Mouse (Mus musculus) macrophage (primary cell): Measurements from ENCODE around the gene Crybb1. TPM values are rescaled to one million over a fixed set of nuclear protein-coding genes. Genes with fewer than 3 reads are reported as not detected.

Experiments used
- H3K27ac ChIP-seq: fragments of 350-480 bp; formaldehyde crosslinking; 2 replicates; pipeline ENCODE4 v1.9.0; 2021
- H3K36me3 ChIP-seq: fragments of 350-480 bp; formaldehyde crosslinking; 2 replicates; pipeline ENCODE4 v1.9.0; 2021; ENCODE audit errors: inconsistent target
- H3K4me3 ChIP-seq: fragments of 350-480 bp; formaldehyde crosslinking; 2 replicates; pipeline ENCODE4 v1.9.0; 2021; ENCODE audit errors: inconsistent target
- H3K79me2 ChIP-seq: fragments of 350-480 bp; formaldehyde crosslinking; 2 replicates; pipeline ENCODE4 v1.9.0; 2021; ENCODE audit errors: inconsistent target
- WGBS: methylation state at CpG from one replicate; pipeline ENCODE4 v1.1.7; 2026; ENCODE audit warnings: inconsistent platforms; ENCODE audit not compliant: missing documents; 5-methylcytosine and 5-hydroxymethylcytosine counted together
- polyA plus RNA-seq: library from polyadenylated mRNA; stranded (reverse); fragments of 250-400 nt; gene quantifications from 3 replicates; pipeline ENCODE4 v1.2.4, GENCODE M21; 2018; ENCODE audit warnings: inconsistent platforms

The Crybb1 gene
- polyA plus RNA-seq, 1 experiment from 2014 or later, result not detected

GRCm38 (mm10) chr5:112313222-112313885 lies 57.7 kb downstream of the Crybb1 start:
- Histone ChIP-seq H3K27ac (no peak overlapping the region), H3K4me3 (no peak overlapping the region), H3K36me3 (peaks cover 72% of the 10 kb centered on the region), H3K79me2 (no peaks in the 10 kb centered on the region; the same call in 1 of the 2 replicates)
- 92% methylated on average over 11 of the region's 11 CpGs for WGBS

GRCm38 (mm10) chr5:112316468-112316867 lies 60.9 kb downstream of the Crybb1 start:
- peaks cover 41% of the 10 kb centered on the region for H3K36me3 ChIP-seq
- no peak overlapping the region for H3K4me3 ChIP-seq
- no peak overlapping the region for H3K27ac ChIP-seq
- WGBS, result 93% methylated on average over 5 of the region's 5 CpGs
- H3K79me2 ChIP-seq, result no peaks in the 10 kb centered on the region

- no peak overlapping the region for H3K4me3 ChIP-seq
- H3K79me2 ChIP-seq, result no peaks in the 10 kb centered on the region
- H3K36me3 ChIP-seq, result peaks cover 34% of the 10 kb centered on the region
- WGBS, result 25% methylated on average over 5 of the region's 5 CpGs
- no peak overlapping the region for H3K27ac ChIP-seq
These were observed 61.7 kb downstream of the Crybb1 start for GRCm38 (mm10) chr5:112317328-112317727.

Other genes starting within 250 kb of the Crybb1 start
- gene Cryba4, start 3.3 kb upstream of the Crybb1 start, polyA plus RNA-seq, result 0.62 to 5.3 TPM (median 3.6 TPM) in 3 replicates
- 51.3 to 89.5 TPM (median 52.2 TPM) in 3 replicates for gene Tpst2, start 20.9 kb downstream of the Crybb1 start, polyA plus RNA-seq
- gene Tfip11, start 70.5 kb downstream of the Crybb1 start, polyA plus RNA-seq, result 27.6 to 29.7 TPM (median 28.0 TPM) in 3 replicates
- 10.4 to 27.3 TPM (median 21.2 TPM) in 3 replicates for gene Srrd, start 87.2 kb downstream of the Crybb1 start, polyA plus RNA-seq
- gene Hps4, start 87.3 kb downstream of the Crybb1 start, polyA plus RNA-seq, result 10.1 to 18.2 TPM (median 17.9 TPM) in 3 replicates
- 0.06 TPM in 1 of 3 replicates, not detected in the others for gene Gm6583, start 100.2 kb downstream of the Crybb1 start, polyA plus RNA-seq
- gene Asphd2, start 139.1 kb downstream of the Crybb1 start, polyA plus RNA-seq, result not detected in 3 replicates
- gene Gm6588, start 193.6 kb downstream of the Crybb1 start, polyA plus RNA-seq, result not detected in 3 replicates